Mouse (Mus musculus) thymus, adult 18-20 months (tissue): ENCODE results near the gene Cntnap1.
"Not testable (repeated sequence)": the region's sequence is repeated elsewhere in the genome, so short reads cannot be mapped to it uniquely, and the experiment has no call there.

ENCODE experiments used
- DNase-seq, 2 experiments: peaks; one replicate each; pipeline ENCODE4 v3.0.0; 2022; ENCODE audit warnings: mixed read lengths in 2 of 2

Gene Cntnap1

DNA sequence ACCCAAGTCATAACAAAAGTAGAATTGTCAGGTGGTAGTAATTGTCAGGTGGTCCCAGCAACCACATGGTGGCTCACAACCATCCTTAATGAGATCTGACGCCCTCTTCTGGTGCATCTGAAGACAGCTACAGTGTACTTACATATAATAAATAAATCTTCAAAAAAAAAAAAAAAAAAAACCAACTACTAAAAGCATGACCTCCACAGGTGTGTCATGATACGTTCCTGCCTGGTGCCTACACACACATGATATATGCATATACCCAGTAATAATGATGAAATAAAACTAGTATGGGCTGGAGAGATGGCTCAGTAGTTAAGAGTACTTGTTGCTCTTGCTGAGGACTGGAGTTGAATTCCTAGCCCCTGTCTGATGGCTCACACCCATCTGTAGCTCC lies 19.3 kb upstream of the Cntnap1 start:
- no peak for DNase-seq

GRCm38 (mm10) chr11:101152825-101153224 lies 17.5 kb upstream of the Cntnap1 start:
- no peak for DNase-seq

GRCm38 (mm10) chr11:101154648-101155047 lies 15.7 kb upstream of the Cntnap1 start:
- no peak for DNase-seq

DNA sequence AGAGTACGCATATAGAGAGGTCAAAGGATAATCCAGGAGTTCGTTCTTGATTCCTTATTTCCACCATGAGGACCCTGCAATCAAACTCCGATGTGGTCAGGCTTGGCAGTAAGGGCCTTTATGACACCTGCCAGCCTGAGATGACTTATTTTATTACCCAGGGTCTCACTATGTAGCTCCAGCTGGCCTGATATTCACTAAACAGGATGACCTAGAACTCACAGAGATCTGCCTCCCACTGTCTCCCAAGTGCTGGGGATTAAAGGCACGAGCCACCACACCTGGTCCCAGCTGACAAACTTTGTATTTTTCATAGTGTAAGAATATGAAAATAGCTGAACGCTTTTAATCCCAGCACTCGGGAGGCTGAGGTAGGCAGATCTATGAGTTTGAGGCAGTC lies 15.2 kb upstream of the Cntnap1 start:
- no peak for DNase-seq

- DNase-seq = peak; percentile 42 to 60
Observed at GRCm38 (mm10) chr11:101155728-101156371, 14.5 kb upstream of the Cntnap1 start, which contains the start of gene Tubg2. Gene Tubg2, plus strand, starts transcription at chr11:101155907.

GRCm38 (mm10) chr11:101160151-101160550 lies 10.2 kb upstream of the Cntnap1 start:
- not testable (repeated sequence) for DNase-seq

- DNase-seq = not testable (repeated sequence)
Observed at GRCm38 (mm10) chr11:101160981-101161505, 9.3 kb upstream of the Cntnap1 start.

DNA sequence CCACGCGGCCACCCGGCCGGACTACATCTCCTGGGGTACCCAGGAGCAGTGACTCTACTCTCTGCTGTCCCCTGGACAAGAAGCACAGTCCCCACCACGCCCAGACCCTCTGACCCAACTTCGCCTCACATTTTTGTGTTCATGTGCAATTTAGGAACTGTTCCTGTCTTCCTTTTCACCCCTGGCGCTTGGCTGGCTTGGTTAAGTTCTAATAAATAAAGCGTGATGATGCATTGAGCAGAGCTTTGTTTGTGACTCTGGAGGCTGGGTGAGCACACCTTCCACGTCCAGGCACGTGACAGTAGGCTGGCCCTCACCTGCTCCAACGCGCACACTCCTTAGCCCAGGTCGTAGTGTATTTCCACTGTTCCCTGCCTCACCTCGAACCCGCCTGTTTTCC lies 8.8 kb upstream of the Cntnap1 start:
- no peak for DNase-seq

GRCm38 (mm10) chr11:101162301-101162700 lies 8.0 kb upstream of the Cntnap1 start:
- DNase-seq = no peak

- no peak for DNase-seq
Observed at GRCm38 (mm10) chr11:101162772-101163171, 7.6 kb upstream of the Cntnap1 start.

DNA sequence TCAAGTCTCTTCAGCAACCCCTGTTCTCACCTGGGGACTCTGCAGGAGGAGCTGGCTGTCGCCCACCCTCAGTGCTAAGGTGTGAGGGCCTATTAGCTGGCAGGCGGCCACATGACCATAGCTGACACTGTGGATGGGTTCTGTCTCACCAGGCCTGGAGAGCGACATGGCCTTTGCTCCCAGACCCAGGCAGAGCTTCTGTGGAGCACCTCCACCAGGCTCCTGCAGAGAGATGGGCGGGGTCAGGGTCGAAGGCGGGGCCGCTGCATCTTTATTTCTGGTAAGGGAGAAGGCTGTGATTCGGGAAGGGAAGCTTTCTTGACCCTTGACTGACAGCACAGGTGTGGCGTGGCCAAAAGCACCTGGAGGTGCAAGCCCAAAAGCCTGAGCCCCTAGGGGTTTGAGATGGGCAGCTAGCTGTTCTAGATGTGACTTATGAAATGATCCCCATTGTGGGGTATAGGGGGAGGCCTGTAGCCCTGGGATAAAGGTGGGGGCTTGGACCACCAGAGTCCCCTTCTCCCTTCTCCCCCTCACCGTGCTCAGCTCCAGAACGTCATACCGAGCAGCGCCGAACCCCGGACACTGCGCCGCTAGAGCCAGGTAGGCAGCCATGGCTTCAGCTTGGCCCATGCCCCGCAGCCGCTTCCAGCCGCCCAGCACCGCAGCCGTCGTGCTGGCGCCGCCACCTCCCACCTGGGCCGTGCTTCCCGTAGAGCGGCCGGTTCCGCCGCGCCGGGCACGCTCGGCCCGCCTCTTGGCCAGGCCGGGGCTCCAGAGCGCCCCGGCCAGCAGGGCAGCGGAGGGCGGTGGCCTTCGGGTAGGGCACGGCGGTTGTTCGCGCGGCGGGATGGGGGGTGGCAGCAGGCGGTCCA lies 6.6 kb upstream of the Cntnap1 start:
- no peak for DNase-seq

DNA sequence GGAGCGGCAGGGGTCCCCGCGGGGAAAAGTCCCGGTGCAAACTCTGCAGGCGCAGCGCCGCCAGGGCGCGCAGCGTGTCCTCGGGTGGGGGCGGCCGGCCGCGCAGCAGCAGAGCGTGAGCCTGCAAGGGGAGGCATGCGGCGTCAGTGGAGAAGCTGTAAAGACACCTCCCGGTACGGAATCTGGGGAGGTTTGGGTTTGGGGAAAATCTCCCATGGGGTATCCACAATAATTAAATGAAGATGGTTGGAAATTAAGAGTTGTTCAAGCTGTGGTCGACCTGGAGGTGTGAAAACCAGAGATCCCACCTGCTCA lies 6.0 kb upstream of the Cntnap1 start:
- DNase-seq = no peak

GRCm38 (mm10) chr11:101164677-101165580 lies 5.4 kb upstream of the Cntnap1 start:
- DNase-seq = no peak

DNA sequence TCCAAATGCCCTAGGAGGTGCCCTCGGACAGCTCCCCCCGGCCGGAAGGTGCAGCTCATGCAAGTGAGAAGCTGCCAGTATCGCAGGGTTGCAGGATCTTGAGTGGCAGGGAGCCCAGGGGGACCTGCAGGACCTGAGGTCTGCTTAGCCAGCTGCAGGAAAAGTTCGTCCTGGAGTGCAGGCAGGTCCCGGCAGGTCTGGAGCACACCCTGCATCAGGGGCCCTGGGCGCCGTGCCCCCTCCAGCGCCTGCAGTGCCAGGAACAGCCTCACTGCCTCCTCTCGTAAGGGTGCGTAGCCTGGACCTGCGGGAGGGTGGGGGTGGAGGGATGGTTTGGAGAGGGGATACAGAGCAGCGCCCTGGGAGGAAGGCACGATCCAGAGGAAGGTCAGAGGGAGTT lies 4.0 kb upstream of the Cntnap1 start:
- no peak for DNase-seq

DNA sequence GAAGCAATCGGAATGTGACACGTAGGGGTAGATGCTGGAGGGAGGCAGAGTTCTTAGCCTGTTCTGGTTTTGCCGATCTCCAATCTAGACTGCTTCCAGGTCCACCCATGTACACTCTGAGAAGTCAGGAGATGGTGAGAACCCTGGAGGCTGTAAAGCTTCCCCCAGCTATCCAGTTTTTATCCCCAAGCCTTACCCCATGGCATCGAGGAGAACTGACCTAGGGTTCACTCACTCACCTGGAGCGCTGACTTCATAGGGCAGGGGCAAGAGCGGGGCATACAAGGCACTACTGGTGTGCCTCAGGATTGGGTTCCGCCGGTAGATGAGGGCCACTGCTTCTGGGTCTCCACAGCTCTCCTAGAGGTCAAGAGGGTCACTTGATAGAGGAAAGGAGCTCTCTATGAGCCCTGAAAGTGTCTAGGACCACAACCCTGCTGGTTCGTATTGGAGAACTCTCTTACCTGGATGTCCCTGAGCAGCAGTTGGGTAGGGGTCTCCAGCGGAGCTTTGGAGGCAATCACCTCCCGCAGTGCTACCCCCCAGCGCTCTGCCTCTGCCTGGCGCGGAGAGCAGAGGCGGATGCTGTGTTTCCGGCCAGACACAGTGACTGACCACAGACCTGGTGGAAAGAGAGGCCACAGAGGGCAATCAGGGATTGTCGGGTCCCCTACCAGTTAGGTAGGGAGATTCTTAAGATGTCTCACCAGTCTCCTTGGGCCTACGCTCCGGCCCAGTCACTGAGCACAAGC lies 2.9 kb upstream of the Cntnap1 start:
- no peak for DNase-seq

- no peak for DNase-seq
Observed at GRCm38 (mm10) chr11:101167963-101168300, 2.4 kb upstream of the Cntnap1 start.

GRCm38 (mm10) chr11:101168301-101168980 lies 1.9 kb upstream of the Cntnap1 start:
- DNase-seq = no peak

GRCm38 (mm10) chr11:101169301-101170107 lies 819 bp upstream of the Cntnap1 start:
- no peak for DNase-seq

DNA sequence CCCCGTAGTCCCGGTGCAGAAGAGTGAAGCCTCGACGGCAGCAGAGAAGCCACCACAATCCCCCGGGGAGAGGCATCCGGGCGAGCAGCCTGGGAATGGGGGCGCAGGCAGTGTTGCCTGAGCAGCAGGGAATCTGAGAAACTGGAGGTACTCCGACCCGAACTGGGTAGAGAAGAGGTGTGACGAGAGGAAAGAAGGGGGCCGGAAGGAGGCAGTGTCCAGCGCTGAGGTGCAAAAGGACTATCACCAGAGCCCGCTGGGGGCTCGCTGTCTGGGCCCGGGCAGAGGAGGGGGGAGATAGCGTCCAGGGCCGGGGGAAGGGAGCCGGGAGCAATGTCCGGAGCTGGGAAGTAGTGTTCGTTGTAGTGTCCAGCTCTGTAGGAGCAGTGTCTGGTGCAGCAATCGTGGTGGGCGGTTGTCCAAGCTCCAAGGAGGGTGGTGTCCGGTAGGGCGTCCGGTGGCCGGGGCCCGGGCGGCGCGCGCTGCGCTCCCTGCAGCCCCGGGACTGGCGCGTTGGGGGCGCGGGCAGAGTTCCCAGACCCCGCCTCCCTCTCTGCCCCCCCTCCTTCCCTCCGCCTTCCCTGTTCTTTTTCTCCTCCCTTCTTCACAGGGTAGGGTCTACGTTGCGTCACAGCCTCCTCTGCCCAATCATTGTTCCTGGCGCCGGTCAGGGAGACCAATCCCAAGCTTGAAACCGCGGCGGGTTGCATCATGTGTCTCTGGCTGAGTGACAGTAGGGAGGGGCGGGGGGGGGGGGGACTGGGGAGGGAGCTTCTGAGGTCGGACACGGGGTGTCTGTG lies 688 bp downstream of the Cntnap1 start, which contains the start of gene Plekhh3:
Gene Plekhh3 (minus strand): TSS at position 541 of the 800 bp plus-strand sequence.
- DNase-seq = peak; percentile 85 to 92
